Mouse (Mus musculus) urinary bladder, postnatal 25 days (tissue): ENCODE results near the gene Nedd4.
A peak's percentile ranks its signal among the peaks of the same experiment; 100 is the strongest.
"Not testable (repeated sequence)": the region's sequence is repeated elsewhere in the genome, so short reads cannot be mapped to it uniquely, and the experiment has no call there.

Source experiments
- DNase-seq: peaks from one replicate; pipeline ENCODE4 v3.0.0; 2022; ENCODE audit warnings: low spot score

Nedd4 gene

DNA sequence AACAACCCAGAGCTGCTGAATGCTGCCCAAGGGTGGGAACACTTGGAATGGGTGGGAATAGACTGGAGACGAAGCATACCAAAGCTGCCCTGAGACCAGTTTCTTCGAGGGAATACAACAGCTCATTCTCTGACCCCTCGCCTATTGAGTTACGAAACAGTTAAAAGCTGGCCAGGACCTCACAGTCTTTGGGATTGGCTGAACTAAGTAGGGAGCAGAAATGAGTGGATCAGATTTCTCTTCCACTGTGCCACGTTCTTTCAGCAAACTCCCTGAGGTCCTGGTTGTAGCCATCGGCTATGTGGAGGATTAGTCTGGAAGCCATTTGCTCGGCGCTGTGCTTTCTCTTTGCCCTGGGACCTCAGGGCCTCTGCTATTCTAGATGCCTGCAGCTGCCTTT, 9.2 kb upstream of the Nedd4 start:
- no peak for DNase-seq

DNA sequence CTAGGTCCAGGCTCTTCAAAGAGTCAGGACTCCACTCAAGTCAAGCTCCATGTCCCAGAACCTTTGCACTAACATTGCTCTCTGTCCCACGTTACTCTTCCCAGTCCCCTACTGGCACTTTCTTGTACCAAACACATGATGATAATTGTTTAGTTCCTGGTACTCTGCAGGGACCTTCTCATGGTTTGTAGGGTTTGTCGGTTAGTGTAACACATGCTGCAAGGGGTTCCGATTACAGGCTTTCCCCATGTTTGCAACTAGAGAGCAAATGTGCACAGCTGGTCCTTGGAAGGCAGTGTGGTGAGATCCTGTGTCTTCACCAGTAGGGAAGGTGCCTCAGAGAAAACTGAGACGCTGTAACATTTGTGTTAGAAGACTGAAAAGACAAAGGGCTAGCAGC, 8.6 kb upstream of the Nedd4 start:
- DNase-seq: no peak

DNA sequence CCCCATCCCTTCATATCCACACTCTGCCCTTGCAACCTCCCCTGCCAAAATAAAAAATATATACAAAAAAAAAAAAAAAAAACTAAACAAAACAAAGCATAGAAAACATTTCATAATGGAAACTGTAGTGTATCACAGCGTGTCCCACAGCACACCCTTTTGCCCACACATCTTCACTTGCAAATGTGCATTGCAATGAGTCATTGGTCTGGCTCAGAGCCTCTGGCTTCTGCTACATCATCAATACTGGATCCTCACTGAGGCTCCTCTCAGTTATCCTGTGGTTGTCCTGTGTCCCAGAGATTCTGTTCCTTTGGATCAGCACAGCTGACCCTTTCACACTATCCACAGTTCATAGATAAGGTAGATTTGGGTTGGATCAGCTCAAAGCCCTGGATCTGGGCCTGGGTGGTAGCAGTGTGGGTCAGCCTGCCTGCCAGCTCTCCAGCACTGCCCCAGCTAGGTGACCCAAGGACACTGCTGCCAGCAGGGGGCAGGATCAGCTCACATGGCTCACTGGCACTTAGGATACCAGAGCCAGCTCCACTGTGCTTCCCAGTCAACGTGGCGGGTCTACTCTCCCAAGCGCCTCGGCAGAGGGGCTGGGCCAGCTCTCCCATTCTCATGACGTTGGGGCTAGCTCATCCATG, 7.4 kb upstream of the Nedd4 start:
- peak; percentile 52 for DNase-seq

DNA sequence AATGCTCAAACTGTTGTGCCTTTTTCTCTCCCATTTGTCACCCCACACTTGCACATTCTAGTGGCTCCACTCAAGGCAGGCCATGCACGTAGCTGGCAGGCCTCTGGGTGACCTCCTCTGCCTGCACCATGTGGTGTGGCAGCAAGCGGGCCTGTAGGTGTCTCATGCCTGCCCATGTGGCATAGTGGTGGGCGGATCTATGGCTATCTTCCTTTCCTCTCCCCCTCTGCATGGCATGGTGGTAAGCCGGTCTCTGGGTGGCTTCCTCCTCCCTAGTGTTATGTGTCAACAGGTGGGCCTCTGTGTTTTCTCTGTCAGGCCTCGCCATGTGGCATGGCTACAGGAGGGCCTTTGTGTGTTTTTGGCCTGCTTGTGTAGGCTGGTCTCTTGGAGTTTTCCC, 6.5 kb upstream of the Nedd4 start:
- no peak for DNase-seq

DNA sequence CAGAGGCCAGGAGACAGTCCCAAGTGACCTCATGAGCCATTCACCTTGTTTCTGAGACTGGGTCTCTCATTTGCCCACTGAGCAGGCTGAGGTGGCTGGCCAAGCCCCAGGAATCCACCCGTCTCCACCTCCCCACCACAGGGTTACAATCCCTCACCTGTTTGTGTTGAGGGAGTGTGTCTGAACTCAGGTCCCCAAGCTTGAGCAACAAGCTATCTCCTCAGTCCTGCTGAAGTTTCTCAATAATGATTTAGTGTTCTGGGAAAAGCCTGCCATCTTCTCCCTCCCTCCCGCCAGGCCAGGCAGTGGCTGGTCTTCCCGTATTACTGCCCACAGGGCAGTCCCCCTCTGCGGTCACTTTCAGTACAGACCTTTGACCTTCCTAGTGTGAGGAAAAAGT, 5.7 kb upstream of the Nedd4 start:
- DNase-seq: no peak

DNA sequence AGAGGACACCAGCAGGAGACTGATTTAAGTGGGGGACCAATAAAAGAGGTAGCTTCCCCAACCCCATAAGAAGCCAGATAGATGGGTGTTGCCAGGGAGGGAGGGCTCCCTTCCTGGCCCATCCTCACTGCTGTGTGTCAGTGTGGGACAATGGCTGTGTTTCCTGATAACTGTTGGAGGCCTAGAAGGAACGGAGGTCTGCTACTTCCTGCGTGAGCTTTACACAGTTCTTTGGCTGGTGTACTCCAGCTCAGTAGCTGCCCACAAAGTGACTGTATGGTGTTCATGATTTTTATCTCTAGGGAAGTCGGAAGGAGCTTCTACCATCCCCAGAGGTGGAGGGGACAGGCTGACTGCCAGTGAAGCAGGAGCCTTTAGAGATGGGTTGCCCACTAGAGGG, 5.2 kb upstream of the Nedd4 start:
- DNase-seq: no peak

DNA sequence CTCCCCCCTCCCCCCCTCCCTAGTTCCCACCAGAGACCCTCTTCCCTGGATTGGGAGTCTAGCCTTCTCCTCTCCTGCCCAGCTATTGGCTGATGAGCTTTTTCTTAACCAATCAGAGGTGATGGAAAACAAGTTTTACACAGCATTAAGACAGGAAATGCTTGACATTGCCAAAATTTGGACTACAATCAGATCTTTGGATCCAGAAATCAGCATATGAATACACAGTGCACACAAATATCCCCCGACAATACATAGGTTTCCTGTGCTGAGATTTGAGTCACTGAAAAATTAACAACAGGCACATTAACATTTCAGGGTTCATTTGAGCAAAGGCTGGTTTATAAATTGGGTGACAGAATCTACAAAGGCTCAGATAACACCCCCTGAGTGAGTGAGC, 4.5 kb upstream of the Nedd4 start:
- no peak for DNase-seq

DNA sequence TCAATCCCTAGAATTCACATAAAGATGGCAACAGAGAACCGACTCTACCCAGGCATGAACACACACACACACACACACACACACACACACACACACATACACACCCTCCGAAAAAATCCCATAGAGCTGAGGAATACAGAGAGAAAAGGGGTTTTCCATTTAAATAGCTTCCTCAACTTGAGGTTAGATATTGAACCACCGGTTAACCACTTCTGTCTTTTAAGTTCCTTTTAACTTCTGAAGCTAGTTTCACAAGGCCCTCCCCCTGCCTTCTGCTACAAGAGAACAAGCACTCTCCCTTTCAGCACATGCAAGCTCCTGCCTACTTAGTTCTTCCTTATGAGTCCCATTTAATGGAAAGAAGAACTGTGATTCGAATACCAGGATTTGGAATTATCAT, 2.0 kb upstream of the Nedd4 start:
- DNase-seq: no peak

DNA sequence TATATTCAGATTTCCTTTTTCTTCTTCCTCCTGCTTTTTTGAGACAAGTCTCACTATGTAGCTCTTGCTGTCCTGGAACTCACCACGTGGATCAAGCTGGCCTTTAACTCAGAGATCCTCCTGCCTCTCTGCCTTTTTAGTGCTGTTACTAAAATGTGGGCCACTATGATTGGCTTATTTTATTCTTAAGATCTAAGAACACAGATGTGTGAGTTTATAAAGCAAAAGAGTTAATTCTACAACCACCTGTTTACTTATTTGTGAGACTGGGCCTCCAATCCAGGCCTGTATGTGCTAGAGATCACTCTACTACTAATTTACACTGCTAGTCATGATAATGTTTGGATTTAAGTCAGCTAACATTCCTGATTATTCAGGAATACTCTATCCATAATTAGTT, 1.2 kb upstream of the Nedd4 start:
- DNase-seq: no peak

DNA sequence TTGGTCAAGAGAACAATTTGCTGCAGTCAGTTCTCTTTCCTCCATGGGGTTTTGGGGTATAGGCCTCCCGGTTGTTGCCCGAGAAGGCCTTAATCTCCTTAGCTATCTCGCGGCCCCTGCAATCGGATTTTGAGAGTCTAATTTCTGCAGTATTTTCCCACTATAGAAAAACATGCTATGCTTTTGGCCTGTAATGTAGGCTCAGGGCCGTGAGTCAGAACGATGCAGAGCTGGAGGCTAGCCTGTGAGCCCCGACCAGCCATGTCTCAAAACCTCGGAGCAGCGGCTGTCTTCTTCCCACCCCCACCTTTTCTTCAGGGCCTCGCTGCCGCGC, 618 bp upstream of the Nedd4 start:
- DNase-seq: no peak

DNA sequence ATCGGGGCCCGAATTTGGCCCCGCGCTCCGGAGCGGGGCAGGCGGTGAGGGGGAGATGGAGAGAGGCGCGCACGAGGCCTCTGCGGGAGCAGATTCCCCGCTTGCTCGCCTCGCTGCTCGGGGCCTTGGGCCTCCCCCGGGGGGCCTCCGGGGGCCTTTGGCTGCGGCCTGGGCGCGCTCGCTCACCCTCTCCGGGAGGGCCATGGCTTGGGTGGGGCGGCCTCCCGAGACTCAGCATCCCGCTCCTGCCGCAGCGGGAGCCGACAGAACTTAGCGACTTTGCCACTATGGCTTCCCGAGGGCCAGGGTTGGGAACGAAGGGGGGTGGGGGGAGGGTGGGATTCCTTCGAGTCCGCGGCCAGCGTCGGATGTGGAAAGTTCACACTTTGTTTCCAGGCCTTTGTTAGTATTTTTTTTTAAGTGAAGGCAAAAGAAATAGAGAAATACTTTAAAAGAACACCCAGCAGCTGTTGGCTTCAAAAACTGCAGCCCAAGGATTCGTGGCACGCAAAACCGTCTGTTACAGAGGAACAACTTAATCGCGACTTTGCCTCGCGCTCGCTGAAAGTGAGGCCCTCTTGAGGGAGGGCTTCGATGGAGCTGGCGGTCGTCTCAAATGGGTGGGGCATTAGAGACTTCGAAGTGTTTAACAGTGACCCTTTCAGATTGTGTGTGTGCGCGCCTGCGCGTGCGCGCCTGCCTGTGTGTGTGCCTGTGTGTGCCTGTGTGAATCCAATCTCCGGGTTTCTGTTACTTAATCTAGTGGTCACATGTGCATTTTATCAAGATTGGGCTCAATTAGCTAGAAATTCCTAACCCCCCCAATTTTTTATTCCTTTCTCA, 766 bp downstream of the Nedd4 start:
- peak; percentile 67 for DNase-seq

DNA sequence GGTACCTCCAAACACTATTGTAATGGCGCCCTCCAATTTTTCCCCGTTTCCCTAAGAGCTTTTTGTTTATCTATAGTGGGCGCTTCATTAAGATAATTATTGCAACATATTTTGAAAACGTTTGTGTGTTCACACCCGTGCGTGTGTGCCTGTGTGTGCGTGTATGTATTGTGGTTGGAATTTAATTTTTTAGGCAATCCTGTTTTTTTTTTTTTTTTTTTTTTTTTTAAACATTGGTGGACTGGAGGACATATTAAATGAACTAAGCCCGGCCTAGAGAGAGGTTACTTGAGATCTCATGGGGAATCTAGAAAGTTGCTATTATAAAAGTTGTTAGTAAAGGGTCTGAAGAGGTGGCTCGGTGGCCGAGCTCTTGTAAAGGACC, 1.4 kb downstream of the Nedd4 start:
- DNase-seq: no peak

DNA sequence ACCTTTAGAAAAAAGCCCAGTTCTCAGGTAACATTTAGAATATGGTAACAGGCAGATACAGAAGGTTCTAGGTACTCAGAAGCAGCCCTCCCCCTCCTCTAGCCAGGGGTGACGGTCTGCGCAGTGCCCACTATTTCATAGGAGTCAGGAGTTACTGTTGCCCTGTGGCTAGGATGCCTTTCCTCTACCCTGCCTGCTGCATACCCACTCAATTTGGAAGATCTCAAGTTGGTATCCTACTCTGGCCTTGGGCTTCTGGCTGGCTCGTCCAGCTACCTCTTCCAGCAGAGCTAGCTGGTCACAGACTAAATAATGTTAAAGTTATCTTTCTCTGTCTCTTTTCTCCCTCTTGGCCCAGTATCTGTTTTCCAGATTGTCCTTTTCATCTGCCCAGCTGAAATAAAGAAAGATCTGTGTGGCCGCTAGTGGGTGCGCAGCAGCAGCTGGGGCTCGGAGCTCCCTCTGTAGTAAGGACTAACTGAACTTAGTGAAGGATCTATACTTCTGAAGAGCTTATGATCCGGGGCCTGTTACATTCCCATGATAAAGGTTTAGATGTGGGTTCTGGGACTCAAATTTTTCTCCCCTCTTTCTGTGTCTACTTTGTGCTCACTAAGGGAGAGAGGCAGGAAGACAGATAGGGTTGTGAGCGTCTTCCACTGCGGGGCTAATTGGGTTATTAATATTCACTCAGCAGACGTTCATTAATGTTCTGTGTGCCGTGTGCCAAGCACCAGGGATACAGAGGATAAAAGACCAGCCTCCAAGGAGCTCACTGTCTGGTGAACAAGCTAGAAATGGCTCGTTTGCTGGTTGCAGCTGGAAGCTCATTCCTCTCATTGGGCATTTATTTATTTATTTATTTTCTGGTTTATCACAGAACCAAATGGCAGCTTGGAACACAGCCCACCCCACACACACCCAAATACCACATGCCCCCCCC, 2.5 kb downstream of the Nedd4 start:
- DNase-seq: no peak

DNA sequence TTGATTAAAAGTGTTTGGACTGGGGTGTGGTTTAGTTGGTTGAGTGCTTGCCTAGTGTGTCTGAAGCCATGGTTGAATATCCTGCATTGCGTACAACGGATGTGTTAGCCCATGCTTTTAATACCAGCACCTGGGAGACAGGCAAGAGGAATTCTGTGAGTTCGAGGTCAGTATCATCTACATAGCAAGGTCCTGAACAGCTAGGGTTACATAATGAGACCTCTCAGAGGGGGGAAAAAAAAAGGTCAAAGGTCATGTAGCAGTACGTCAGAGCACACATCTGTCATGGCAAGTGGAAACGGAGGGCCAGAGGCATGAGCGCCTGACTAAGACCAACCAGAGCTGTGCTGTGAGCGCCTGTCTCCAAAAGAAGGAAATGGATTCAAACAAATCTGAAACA, 3.4 kb downstream of the Nedd4 start:
- DNase-seq: no peak

DNA sequence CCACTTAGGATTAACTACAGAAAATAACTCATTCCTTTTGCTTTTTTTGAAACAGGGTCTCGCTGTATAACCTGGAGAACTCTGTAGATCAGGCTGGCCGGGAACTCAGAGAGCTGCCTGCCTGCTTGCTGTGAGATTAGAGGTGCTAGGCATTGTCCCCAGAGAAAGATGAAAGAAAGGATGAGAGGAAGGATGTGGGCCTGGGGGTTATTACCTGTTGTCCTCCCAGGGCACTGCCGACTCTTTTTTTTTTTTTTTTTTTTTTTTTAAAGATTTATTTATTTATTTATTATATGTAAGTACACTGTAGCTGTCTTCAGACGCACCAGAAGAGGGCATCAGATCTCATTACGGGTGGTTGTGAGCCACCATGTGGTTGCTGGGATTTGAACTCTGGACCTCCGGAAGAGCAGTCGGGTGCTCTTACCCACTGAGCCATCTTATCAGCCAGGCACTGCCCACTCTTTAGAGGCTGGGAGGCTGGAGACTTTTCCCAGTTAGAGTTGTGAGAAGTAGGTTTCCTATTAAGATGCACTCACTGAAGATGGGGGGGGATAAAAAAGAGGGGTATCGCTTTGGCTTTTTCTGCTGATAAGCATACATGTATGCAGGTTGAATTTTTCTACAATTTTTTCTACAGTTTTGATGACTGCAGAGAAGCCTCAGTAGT, 4.3 kb downstream of the Nedd4 start:
- DNase-seq: not testable (repeated sequence)

DNA sequence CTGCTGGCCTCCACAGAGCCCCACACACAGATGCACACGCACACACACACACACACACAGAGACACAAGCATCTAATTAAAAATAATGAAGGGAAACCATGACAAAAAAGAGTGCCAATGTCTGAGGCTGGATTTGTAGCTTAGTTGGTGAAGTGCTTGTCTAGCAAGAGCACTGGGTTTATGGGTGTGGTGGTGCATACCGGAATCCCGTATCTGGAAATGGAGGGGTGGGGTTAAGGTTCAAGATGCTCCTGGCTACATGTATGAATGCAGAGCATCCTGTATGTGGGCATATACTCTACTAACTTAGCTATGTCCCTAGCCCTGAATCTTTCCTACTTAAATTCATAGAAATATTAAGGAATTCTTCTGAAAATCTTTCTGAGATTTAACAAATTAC, 5.0 kb downstream of the Nedd4 start:
- no peak for DNase-seq

DNA sequence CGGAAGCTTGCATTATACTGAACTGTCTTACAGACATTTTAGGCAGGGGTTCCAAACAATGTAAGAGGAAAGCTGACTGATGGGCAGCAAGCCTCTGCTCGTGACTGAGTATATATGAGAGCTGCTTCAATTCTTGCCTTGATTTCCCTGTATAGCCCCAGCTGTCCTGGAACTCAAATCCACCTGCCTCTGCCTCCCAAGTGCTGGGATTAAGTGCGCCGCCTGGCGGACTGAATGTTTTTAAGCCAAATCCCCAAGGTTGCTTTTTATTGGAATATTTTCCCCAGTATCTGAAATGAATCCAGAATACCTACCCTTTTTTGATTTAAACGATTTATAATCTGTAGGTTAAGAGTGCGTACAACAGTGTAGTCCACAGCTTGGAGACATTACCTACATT, 7.2 kb downstream of the Nedd4 start:
- no peak for DNase-seq

DNA sequence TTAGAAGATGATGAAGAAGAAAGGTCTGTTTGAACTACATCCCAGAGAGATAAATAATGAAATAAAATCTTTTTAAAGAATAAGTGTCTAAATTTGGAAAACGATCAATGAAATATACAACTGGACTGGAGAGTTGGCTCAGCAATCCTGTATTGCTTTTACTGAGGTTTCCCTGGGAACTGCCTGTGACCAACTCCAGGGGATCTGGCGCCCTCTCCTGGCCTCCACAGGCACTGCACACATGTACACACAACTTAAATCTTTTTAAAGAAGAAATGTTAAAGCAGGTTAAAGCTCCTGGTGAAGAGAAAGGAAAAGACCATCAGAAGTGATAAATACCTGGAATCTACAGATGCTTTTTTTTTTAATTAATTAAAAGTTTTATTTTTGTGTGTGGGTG, 10.2 kb downstream of the Nedd4 start:
- DNase-seq: peak; percentile 82

DNA sequence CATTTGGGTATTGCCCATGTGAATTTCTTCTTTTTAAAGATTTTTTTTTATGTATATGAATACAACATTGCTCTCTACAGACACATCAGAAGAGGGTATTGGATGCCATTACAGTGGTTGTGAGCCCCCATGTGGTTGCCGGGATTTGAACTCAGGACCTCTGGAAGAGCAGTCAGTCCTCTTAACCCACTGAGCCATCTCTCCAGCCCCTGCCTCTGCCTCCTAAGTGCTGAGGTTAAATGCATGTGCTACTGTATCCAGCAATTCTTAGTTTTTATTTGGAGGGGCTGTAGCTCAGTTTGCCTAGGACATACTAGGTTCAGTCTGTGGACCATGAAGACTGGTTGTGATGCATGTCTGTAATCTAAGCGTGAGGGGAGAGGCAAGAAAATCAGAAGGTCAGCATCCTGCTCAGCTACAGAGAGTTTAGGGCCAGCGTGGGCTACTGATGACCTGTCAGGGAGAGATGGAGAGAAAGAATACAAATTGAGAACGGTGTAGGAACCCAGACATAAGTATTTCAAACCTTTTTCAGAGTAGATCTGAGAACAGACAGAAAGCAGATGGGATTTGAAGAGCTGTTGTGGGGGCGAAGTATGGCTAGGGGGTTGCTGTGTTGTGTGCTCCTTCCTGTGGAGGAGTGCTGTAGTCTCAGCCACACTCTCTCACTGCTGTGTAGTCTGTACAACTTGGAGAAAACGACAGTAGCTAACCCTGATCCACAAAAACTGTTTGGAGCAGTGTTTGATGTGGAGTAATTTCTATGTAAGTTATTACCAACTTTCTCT, 13.0 kb downstream of the Nedd4 start:
- DNase-seq: no peak

DNA sequence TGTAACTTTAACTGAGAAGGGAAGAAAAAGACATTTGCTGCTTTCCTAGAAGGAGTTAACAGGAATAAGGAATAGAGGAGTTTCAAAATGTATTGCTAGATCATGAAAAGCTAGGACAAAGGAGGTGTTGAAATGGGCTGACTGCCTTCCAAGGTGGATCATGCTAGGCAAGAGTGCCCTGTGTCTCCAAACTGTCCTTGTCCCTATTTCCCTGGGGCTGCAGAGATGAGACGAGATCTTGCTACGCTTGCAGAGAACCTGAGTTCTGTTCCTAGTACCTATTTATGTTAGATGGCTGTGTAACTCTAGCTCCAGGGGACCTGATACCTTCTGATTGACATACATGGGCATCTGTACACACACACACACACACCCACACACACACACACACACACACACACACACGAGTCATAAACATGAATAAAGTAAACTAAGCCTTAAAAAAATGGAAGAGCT, 13.6 kb downstream of the Nedd4 start:
- DNase-seq: no peak

DNA sequence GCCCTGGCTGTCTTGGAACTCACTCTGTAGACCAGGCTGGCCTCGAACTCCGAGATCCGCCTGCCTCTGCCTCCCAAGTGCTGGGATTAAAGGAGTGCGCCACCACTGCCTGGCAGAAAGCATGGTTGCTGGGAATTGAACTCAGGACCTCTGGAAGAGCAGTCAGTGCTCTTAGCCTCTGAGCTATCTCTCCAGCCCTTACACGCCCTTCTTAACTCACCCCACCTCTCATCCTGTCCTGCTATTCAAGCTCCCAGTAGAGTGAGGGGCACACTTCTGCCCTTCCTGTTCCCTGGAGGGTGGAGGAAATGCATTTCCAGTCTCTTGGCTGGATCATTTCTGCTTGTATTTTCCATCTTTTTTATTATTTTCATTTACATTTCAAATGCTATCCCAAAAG, 15.5 kb downstream of the Nedd4 start:
- DNase-seq: no peak
